Mouse (Mus musculus) stomach, postnatal 0 days (tissue): ENCODE results near the gene Tpm3. TPM values are rescaled to one million over a fixed set of nuclear protein-coding genes. Genes with fewer than 3 reads are reported as not detected.

Experiments used
- ATAC-seq: fragments of 200-750 bp; cut with Nextera tagmentation; 2 replicates; pipeline ENCODE4 v1.8.0; 2017; ENCODE audit not compliant: low FRiP score, low TSS enrichment
- DNase-seq: peaks from one replicate; pipeline ENCODE4 v3.0.0-alpha.2; 2016; ENCODE audit warnings: low spot score
- H3K27ac ChIP-seq: fragments of 300-500 bp; sonication (generic); replicated peaks from 2 replicates; pipeline ENCODE4 v1.5.1; 2014; ENCODE audit warnings: mild to moderate bottlenecking, control low read depth
- H3K27me3 ChIP-seq: fragments of 300-500 bp; sonication (generic); 2 replicates; pipeline ENCODE4 v1.6.1; 2014; ENCODE audit warnings: low read length; ENCODE audit not compliant: control insufficient read depth, insufficient read depth
- H3K36me3 ChIP-seq: fragments of 300-500 bp; sonication (generic); 2 replicates; pipeline ENCODE4 v1.6.1; 2014; ENCODE audit warnings: low read length, mixed read lengths; ENCODE audit not compliant: control insufficient read depth, insufficient read depth
- H3K4me1 ChIP-seq: fragments of 300-500 bp; sonication (generic); replicated peaks from 2 replicates; pipeline ENCODE4 v1.6.1; 2014; ENCODE audit warnings: antibody characterized with exemption; ENCODE audit not compliant: control insufficient read depth, insufficient read depth
- H3K4me2 ChIP-seq: fragments of 300-500 bp; sonication (generic); replicated peaks from 2 replicates; pipeline ENCODE4 v1.6.1; 2014; ENCODE audit warnings: low read depth, mild to moderate bottlenecking, control low read depth, moderate library complexity
- H3K4me3 ChIP-seq: fragments of 300-500 bp; sonication (generic); 2 replicates; pipeline ENCODE4 v1.5.1; 2014; ENCODE audit warnings: low read depth, low read length, control low read depth
- H3K9ac ChIP-seq: fragments of 300-500 bp; sonication (generic); 2 replicates; pipeline ENCODE4 v1.6.1; 2014; ENCODE audit warnings: mild to moderate bottlenecking, low read length, control low read depth, mixed read lengths
- H3K9me3 ChIP-seq: fragments of 300-500 bp; sonication (generic); 2 replicates; pipeline ENCODE4 v1.6.1; 2016; ENCODE audit warnings: low read length; ENCODE audit not compliant: control insufficient read depth
- CTCF ChIP-seq: IDR thresholded peaks from 2 replicates; pipeline ENCODE4 v1.5.1; 2016; ENCODE audit warnings: antibody characterized with exemption, low read depth, mild to moderate bottlenecking, moderate library complexity
- EP300 ChIP-seq: optimal IDR thresholded peaks from 2 replicates; pipeline ENCODE3; 2016; ENCODE audit warnings: antibody characterized with exemption
- WGBS: fragments of 180-500 bp; shearing (Covaris S2); extraction: QIAGEN DNeasy Blood & Tissue Kit; methylation state at CpG from one replicate; pipeline ENCODE4 v1.1.7; 2014; 5-methylcytosine and 5-hydroxymethylcytosine counted together
- polyA plus RNA-seq: library from polyadenylated mRNA; unstranded; fragments of >200 nt; fragmentation: Nextera tagmentation; extraction: Ambion mirVana; gene quantifications from 2 replicates; pipeline ENCODE4 v1.2.1, GENCODE M21; 2015

The Tpm3 gene
- polyA plus RNA-seq, 1 experiment from 2014 or later, result 327 TPM

- Histone ChIP-seq H3K27me3 (no peaks in the 10 kb centered on the region), H3K36me3 (peaks cover 30% of the 10 kb centered on the region)
These were observed 13.6 kb downstream of the Tpm3 start for GRCm38 (mm10) chr3:90086068-90086467.

GRCm38 (mm10) chr3:90088617-90089016 lies 16.2 kb downstream of the Tpm3 start:
- Histone ChIP-seq H3K4me1 (peaks cover 6% of the 10 kb centered on the region), H3K4me2 (no peak overlapping the region), H3K9ac (no peak overlapping the region), H3K27me3 (no peaks in the 10 kb centered on the region), H3K4me3 (no peak overlapping the region), H3K27ac (no peak overlapping the region), H3K36me3 (peaks cover 47% of the 10 kb centered on the region), H3K9me3 (no peaks in the 10 kb centered on the region)
- TF ChIP-seq CTCF, result no peak
- no peak for TF ChIP-seq EP300
- no peak for DNase-seq
- no peak for ATAC-seq
- 80% methylated on average over 2 of the region's 2 CpGs for WGBS

More at GRCm38 (mm10) chr3:90086068-90086467, 13.6 kb downstream of the Tpm3 start:
- no peak for DNase-seq
- H3K4me2 ChIP-seq, result no peak overlapping the region
- no peak overlapping the region for H3K9ac ChIP-seq
- H3K4me3 ChIP-seq, result no peak overlapping the region
- TF ChIP-seq EP300, result no peak
- no peak for TF ChIP-seq CTCF
- peaks cover 9% of the 10 kb centered on the region for H3K4me1 ChIP-seq
- no peak for ATAC-seq
- no peaks in the 10 kb centered on the region for H3K9me3 ChIP-seq
- 67% methylated on average over 5 of the region's 5 CpGs for WGBS
- peak overlapping the region; percentile 65; the same call in 1 of the 2 replicates for H3K27ac ChIP-seq

GRCm38 (mm10) chr3:90090892-90091291 lies 18.4 kb downstream of the Tpm3 start:
- ATAC-seq (no peak), DNase-seq (no peak)
- Histone ChIP-seq H3K4me2 (no peak overlapping the region), H3K9me3 (no peaks in the 10 kb centered on the region), H3K27me3 (no peaks in the 10 kb centered on the region), H3K9ac (no peak overlapping the region), H3K36me3 (peaks cover 48% of the 10 kb centered on the region), H3K27ac (no peak overlapping the region), H3K4me3 (no peak overlapping the region), H3K4me1 (no peaks in the 10 kb centered on the region)
- TF ChIP-seq CTCF (no peak), EP300 (no peak)
- 55% methylated on average over 6 of the region's 6 CpGs for WGBS

- Histone ChIP-seq H3K27ac (no peak overlapping the region), H3K9ac (no peak overlapping the region), H3K4me3 (no peak overlapping the region), H3K9me3 (no peaks in the 10 kb centered on the region), H3K4me1 (no peaks in the 10 kb centered on the region), H3K36me3 (peaks cover 37% of the 10 kb centered on the region), H3K4me2 (no peak overlapping the region), H3K27me3 (no peaks in the 10 kb centered on the region)
- ATAC-seq, result no peak
- TF ChIP-seq CTCF (no peak), EP300 (no peak)
- 79% methylated on average over 3 of the region's 3 CpGs for WGBS
- no peak for DNase-seq
These were observed 22.0 kb downstream of the Tpm3 start for GRCm38 (mm10) chr3:90094453-90094852.

- ATAC-seq, result no peak
- H3K27ac ChIP-seq, result no peak overlapping the region
- H3K36me3 ChIP-seq, result peaks cover 12% of the 10 kb centered on the region
These were observed 25.5 kb downstream of the Tpm3 start for GRCm38 (mm10) chr3:90097928-90098327.

GRCm38 (mm10) chr3:90101010-90101409 lies 28.6 kb downstream of the Tpm3 start:
- Histone ChIP-seq H3K4me2 (no peak overlapping the region), H3K27me3 (no peaks in the 10 kb centered on the region), H3K4me1 (no peaks in the 10 kb centered on the region), H3K9me3 (no peaks in the 10 kb centered on the region), H3K9ac (no peak overlapping the region), H3K27ac (no peak overlapping the region), H3K36me3 (peaks cover 9% of the 10 kb centered on the region; the same call in 1 of the 2 replicates), H3K4me3 (no peak overlapping the region)
- WGBS, result 87% methylated on average over 3 of the region's 3 CpGs
- no peak for ATAC-seq
- TF ChIP-seq EP300 (no peak), CTCF (no peak)
- no peak for DNase-seq

More at GRCm38 (mm10) chr3:90097928-90098327, 25.5 kb downstream of the Tpm3 start:
- H3K4me2 ChIP-seq, result no peak overlapping the region
- H3K4me3 ChIP-seq, result no peak overlapping the region
- no peaks in the 10 kb centered on the region for H3K27me3 ChIP-seq
- TF ChIP-seq CTCF, result no peak
- TF ChIP-seq EP300, result no peak
- H3K9ac ChIP-seq, result no peak overlapping the region
- no peaks in the 10 kb centered on the region for H3K9me3 ChIP-seq
- 81% methylated on average over 5 of the region's 5 CpGs for WGBS
- DNase-seq, result no peak
- H3K4me1 ChIP-seq, result no peaks in the 10 kb centered on the region
